Mouse (Mus musculus): ENCODE measurements around the gene Antxr1.

The Antxr1 gene

GRCm38 (mm10) chr6:87139796-87140553 lies 195.6 kb downstream of the Antxr1 start:
- DNase-seq (ENCODE audit: low spot score): peak; percentile 28

- no peak for DNase-seq (ENCODE audit: low spot score)
Measured at GRCm38 (mm10) chr6:87138479-87138878, 197.1 kb downstream of the Antxr1 start.

GRCm38 (mm10) chr6:87133966-87134546 lies 201.6 kb downstream of the Antxr1 start:
- no peak for DNase-seq (ENCODE audit: low spot score)

GRCm38 (mm10) chr6:87133520-87133919 lies 202.1 kb downstream of the Antxr1 start:
- no peak for DNase-seq (ENCODE audit: low spot score)

- no peak for DNase-seq (ENCODE audit: low spot score)
Measured at GRCm38 (mm10) chr6:87131078-87131477, 204.5 kb downstream of the Antxr1 start.

GRCm38 (mm10) chr6:87130628-87131027 lies 205.0 kb downstream of the Antxr1 start:
- no peak for DNase-seq (ENCODE audit: low spot score)

- no peak for DNase-seq (ENCODE audit: low spot score)
Measured at GRCm38 (mm10) chr6:87129861-87130260, 205.8 kb downstream of the Antxr1 start.

- peak; percentile 68 for DNase-seq (ENCODE audit: low spot score)
Measured at GRCm38 (mm10) chr6:87127049-87127753, 208.4 kb downstream of the Antxr1 start.

- no peak for DNase-seq (ENCODE audit: low spot score)
Measured at GRCm38 (mm10) chr6:87123973-87124372, 211.6 kb downstream of the Antxr1 start.

GRCm38 (mm10) chr6:87123406-87123805 lies 212.2 kb downstream of the Antxr1 start:
- DNase-seq (ENCODE audit: low spot score): no peak

GRCm38 (mm10) chr6:87121961-87122360 lies 213.7 kb downstream of the Antxr1 start:
- no peak for DNase-seq (ENCODE audit: low spot score)

GRCm38 (mm10) chr6:87120661-87121060 lies 215.0 kb downstream of the Antxr1 start:
- DNase-seq (ENCODE audit: low spot score): no peak

GRCm38 (mm10) chr6:87119975-87120374 lies 215.6 kb downstream of the Antxr1 start:
- DNase-seq (ENCODE audit: low spot score): no peak

- no peak for DNase-seq (ENCODE audit: low spot score)
Measured at GRCm38 (mm10) chr6:87119066-87119837, 216.4 kb downstream of the Antxr1 start.

- DNase-seq (ENCODE audit: low spot score): no peak
Measured at GRCm38 (mm10) chr6:87116596-87116995, 219.0 kb downstream of the Antxr1 start.

GRCm38 (mm10) chr6:87115981-87116380 lies 219.6 kb downstream of the Antxr1 start:
- no peak for DNase-seq (ENCODE audit: low spot score)

- DNase-seq (ENCODE audit: low spot score): peak; percentile 67
Measured at GRCm38 (mm10) chr6:87112125-87112524, 223.5 kb downstream of the Antxr1 start.

GRCm38 (mm10) chr6:87111493-87111892 lies 224.1 kb downstream of the Antxr1 start:
- DNase-seq (ENCODE audit: low spot score): peak; percentile 41

GRCm38 (mm10) chr6:87104123-87104796 lies 231.4 kb downstream of the Antxr1 start, which contains the start of gene D6Ertd527e:
TSS of gene D6Ertd527e (plus strand) at chr6:87104746.
- DNase-seq (ENCODE audit: low spot score): no peak

- DNase-seq (ENCODE audit: low spot score): no peak
Measured at GRCm38 (mm10) chr6:87103314-87103713, 232.3 kb downstream of the Antxr1 start.

- peak; percentile 20 for DNase-seq (ENCODE audit: low spot score)
Measured at GRCm38 (mm10) chr6:87102421-87102911, 233.2 kb downstream of the Antxr1 start.

All from MN1 (cell line).